Comparison of ENCODE assay signal across 8 mouse cellular contexts in genomic region chr9:77756076-77756475, GRCm38 (mm10). TPM values are rescaled to one million over a fixed set of nuclear protein-coding genes. Genes with fewer than 3 reads are reported as not detected.
DNase-seq lines count a peak whose midpoint lies in the region; ATAC-seq and TF ChIP-seq lines count a peak whose summit lies in the region.

No protein-coding gene starts in this region.

- H3K27me3 ChIP-seq in forebrain, embryonic 15.5 days = no peaks in the 10 kb centered on the region
- no peaks in the 10 kb centered on the region for H3K27me3 ChIP-seq in liver, adult 2 months (ENCODE audit: control insufficient read depth, insufficient read depth, low read length)

- 0 out of 2 replicates have a peak overlapping the region, but pooled peaks have one; percentile 1 for H3K9ac ChIP-seq in forebrain, embryonic 15.5 days (replicated peaks)
- peak overlapping the region; percentile 74 for H3K9ac ChIP-seq in liver, adult 2 months (ENCODE audit: low read depth, low read length)

- TF ChIP-seq CTCF in liver, adult 2 months (IDR thresholded peaks at IDR 0.05; ENCODE audit: low read depth, low read length) = no peak

- H3K36me3 ChIP-seq in forebrain, embryonic 15.5 days = no peaks in the 10 kb centered on the region
- H3K36me3 ChIP-seq in liver, adult 2 months (ENCODE audit: control insufficient read depth, insufficient read depth, low read length) = peaks cover 4% of the 10 kb centered on the region; the same call in 1 of the 2 replicates

- H3K4me1 ChIP-seq in forebrain, embryonic 15.5 days = peaks cover 23% of the 10 kb centered on the region
- H3K4me1 ChIP-seq in liver, adult 2 months (ENCODE audit: control insufficient read depth, insufficient read depth, low read length) = peaks cover 31% of the 10 kb centered on the region

- TF ChIP-seq POLR2A in liver, adult 2 months (IDR thresholded peaks at IDR 0.05; ENCODE audit: extremely low read depth, insufficient read depth, low read length) = no peak

- no peak overlapping the region for H3K27ac ChIP-seq in forebrain, embryonic 15.5 days (replicated peaks)
- peak overlapping the region; percentile 44 for H3K27ac ChIP-seq in liver, adult 2 months (replicated peaks; ENCODE audit: insufficient read depth, low read depth, low read length)

- ATAC-seq in forebrain, embryonic 15.5 days (replicated peaks) = no peak

- H3K9me3 ChIP-seq in forebrain, embryonic 15.5 days = no peaks in the 10 kb centered on the region

- intact Hi-C loops in left cerebral cortex, postnatal 14 days (cut with DNase I) = no loop called here

- peak overlapping the region; percentile 84; the same call in 1 of the 2 replicates for H3K4me3 ChIP-seq in forebrain, embryonic 15.5 days
- H3K4me3 ChIP-seq in liver, adult 2 months (ENCODE audit: insufficient read depth, low read depth, low read length) = peak overlapping the region; percentile 85

- H3K79me2 ChIP-seq in liver, adult 2 months (ENCODE audit: control insufficient read depth, insufficient read depth, low read length) = peaks cover 27% of the 10 kb centered on the region; the same call in 1 of the 2 replicates

- WGBS in forebrain, embryonic 15.5 days = 27% methylated on average over 9 of the region's 9 CpGs
- WGBS in liver, adult 2 months = 6% methylated on average over 9 of the region's 9 CpGs

- peak; percentile 14 for DNase-seq in kidney, postnatal 10 days
- no peak for DNase-seq in kidney, adult 8-10 months
- peak; percentile 74 for DNase-seq in ZHBTc4 (ENCODE audit: low read depth, low spot score)
- DNase-seq in liver, adult 2 months (ENCODE audit: extremely low read depth, low read depth, low spot score) = peak; percentile 68
- peak; percentile 18 for DNase-seq in retina, adult 2 months (ENCODE audit: low read depth, low spot score)
- no peak for DNase-seq in testis, postnatal 10 days (ENCODE audit: low spot score)
- no peak for DNase-seq in left cerebral cortex, postnatal 14 days (ENCODE audit: low spot score in 2 of 2)

- peak overlapping the region; percentile 75 for H3K4me2 ChIP-seq in forebrain, embryonic 15.5 days (replicated peaks)

RNA-seq across cellular contexts. Expression of gene Gclc, which starts 1.7 kb away (rescaled TPM):
- polyA plus RNA-seq in forebrain, embryonic 15.5 days (2015; fragmentation: Nextera tagmentation; extraction: Ambion mirVana) = 17.1 and 18.7 TPM in 2 replicates
- total RNA-seq in liver, adult 2 months (2014; rRNA removed) = 122 and 173 TPM in 2 replicates
- 125 and 136 TPM in 2 replicates for polyA plus RNA-seq in liver, adult 2 months (2012; rRNA removed)
- total RNA-seq in left cerebral cortex, postnatal 14 days (2021) = 10 to 100 TPM; 35.1 to 36.3 TPM

Comparison
In these comparisons a context has a peak if more than half of its experiments do, and no peak if none do; other contexts are left out.
1. DNase-seq: peak in kidney, postnatal 10 days (single experiment), ZHBTc4 (single experiment), liver, adult 2 months (single experiment) and retina, adult 2 months (single experiment); none in kidney, adult 8-10 months (0 of 2), testis, postnatal 10 days (single experiment) and left cerebral cortex, postnatal 14 days (0 of 2).